Mouse (Mus musculus) limb, embryonic 10.5 days (tissue): Measurements from ENCODE around the gene Serpina3a. TPM values are rescaled to one million over a fixed set of nuclear protein-coding genes. Genes with fewer than 3 reads are reported as not detected.
A peak's percentile ranks its signal among the peaks of the same experiment; 100 is the strongest.

ENCODE experiments used
- DNase-seq: peaks from one replicate; pipeline ENCODE4 v3.0.0-alpha.2; 2017; ENCODE audit warnings: low spot score
- H3K27ac ChIP-seq: fragments of 300-500 bp; sonication (generic); 2 replicates; pipeline ENCODE4 v1.5.1; 2016; ENCODE audit warnings: mild to moderate bottlenecking
- H3K27me3 ChIP-seq: fragments of 300-500 bp; sonication (generic); 2 replicates; pipeline ENCODE4 v1.6.1; 2016; ENCODE audit warnings: low read depth, mild to moderate bottlenecking; ENCODE audit not compliant: poor library complexity, severe bottlenecking
- H3K36me3 ChIP-seq: fragments of 300-500 bp; sonication (generic); 2 replicates; pipeline ENCODE4 v1.6.1; 2016; ENCODE audit warnings: mild to moderate bottlenecking, moderate library complexity
- H3K4me1 ChIP-seq: fragments of 300-500 bp; sonication (generic); 2 replicates; pipeline ENCODE4 v1.6.1; 2016
- H3K4me3 ChIP-seq: fragments of 300-500 bp; sonication (generic); 2 replicates; pipeline ENCODE4 v1.5.1; 2016; ENCODE audit warnings: mild to moderate bottlenecking, moderate library complexity
- H3K9me3 ChIP-seq: fragments of 300-500 bp; sonication (generic); replicated peaks from 2 replicates; pipeline ENCODE4 v1.6.1; 2016; ENCODE audit warnings: mild to moderate bottlenecking
- WGBS: fragments of 180-500 bp; shearing (Covaris S2); methylation state at CpG from one replicate; pipeline ENCODE4 v1.1.7; 2016; 5-methylcytosine and 5-hydroxymethylcytosine counted together
- polyA plus RNA-seq: library from polyadenylated mRNA; unstranded; fragments of >200 nt; fragmentation: Nextera tagmentation; extraction: Ambion mirVana; gene quantifications from 2 replicates; pipeline ENCODE4 v1.2.1, GENCODE M21; 2016

Gene Serpina3a
- polyA plus RNA-seq, 1 experiment from 2014 or later, result not detected

DNA sequence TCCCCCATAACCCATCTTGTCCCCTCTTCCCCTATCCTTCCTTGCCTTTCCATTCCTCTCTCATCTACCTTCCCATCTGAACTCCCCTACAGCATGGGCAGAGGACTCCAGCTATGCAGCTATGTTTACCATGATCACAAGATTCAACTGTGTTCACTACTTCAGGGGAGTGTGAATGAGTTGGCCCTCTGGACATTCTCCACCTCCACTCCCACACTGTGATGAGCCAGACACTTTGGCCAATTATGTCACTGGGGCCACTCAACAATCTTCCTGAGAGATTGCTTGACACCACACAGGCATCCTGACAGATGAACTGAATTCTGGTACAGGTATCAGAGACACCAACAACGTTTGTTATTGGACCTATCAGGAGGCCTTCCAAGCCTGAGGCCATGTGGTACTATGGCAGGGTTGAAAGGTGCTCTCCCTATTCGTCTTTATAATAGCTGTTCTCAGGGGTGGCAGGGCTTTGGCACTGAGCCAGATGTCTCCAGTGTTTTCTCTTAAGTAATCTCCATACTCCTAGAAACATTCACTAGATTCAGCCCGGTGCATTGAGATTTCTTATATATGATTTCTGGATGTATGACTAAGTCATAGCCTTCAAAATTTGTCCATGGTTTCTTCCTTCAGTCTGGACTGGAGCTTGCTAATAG lies 2.5 kb downstream of the Serpina3a start:
- no peak for DNase-seq
- Histone ChIP-seq H3K27ac (no peak overlapping the region), H3K4me3 (no peak overlapping the region), H3K4me1 (no peaks in the 10 kb centered on the region), H3K9me3 (no peaks in the 10 kb centered on the region), H3K36me3 (no peaks in the 10 kb centered on the region), H3K27me3 (no peaks in the 10 kb centered on the region)
- WGBS, result 68% methylated on average over 3 of the region's 3 CpGs

- DNase-seq, result no peak
- no peaks in the 10 kb centered on the region for H3K9me3 ChIP-seq
- no peak overlapping the region for H3K4me3 ChIP-seq
- 87% methylated on average over 1 of the region's 1 CpGs for WGBS
- H3K4me1 ChIP-seq, result no peaks in the 10 kb centered on the region
- no peaks in the 10 kb centered on the region for H3K36me3 ChIP-seq
- no peak overlapping the region for H3K27ac ChIP-seq
- no peaks in the 10 kb centered on the region for H3K27me3 ChIP-seq
Observed at GRCm38 (mm10) chr12:104123097-104123496, 10.6 kb downstream of the Serpina3a start.

DNA sequence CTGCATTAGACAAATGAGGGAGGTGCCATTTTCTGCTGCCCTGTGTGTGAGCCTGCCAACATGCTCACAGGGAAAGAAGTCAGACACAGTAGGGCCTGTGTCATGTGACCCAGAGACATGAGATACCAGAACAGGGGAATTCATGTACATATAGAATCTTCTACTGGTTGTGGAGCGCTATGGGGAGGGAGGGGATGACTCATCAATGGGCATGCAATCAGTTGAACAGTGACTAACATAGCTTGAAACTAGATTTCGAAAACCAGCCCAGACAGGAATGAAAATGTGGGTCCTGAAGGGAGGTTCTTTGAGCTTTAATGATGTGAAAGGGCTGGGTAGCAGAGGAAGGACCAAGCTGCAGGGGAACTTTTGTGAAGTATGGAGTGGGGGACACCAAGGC lies 11.5 kb downstream of the Serpina3a start:
- 89% methylated on average over 2 of the region's 2 CpGs for WGBS
- no peak for DNase-seq
- no peak overlapping the region for H3K27ac ChIP-seq

DNA sequence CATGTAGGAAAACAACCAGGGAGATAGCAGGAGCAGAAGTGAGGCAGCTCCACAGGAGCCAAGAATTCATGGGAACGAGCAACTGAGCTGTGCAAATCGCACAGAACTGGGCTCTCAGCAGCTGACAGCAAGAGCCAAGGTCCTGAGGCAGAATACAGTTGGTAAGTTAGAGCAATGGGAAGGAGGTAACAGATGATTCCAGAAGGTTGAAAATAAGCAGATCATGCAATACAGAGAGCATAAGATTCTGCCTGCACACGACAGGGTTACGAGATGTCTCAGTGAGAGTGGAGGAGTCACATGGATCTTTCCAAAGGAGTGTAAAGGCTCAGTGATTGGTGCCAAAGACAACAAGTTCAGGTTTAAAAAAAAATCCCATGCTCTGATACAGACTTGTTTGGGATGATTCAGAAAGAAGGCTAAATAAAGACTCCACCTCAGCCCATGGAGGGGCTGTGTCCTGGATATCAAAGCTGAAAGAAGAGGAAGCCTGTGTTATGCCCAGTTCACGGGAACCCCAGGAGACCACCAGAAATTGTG lies 12.6 kb downstream of the Serpina3a start:
- no peak overlapping the region for H3K4me3 ChIP-seq
- H3K27me3 ChIP-seq, result no peaks in the 10 kb centered on the region
- H3K27ac ChIP-seq, result no peak overlapping the region
- no peaks in the 10 kb centered on the region for H3K9me3 ChIP-seq
- WGBS, result 87% methylated on average over 5 of the region's 5 CpGs
- no peaks in the 10 kb centered on the region for H3K36me3 ChIP-seq
- H3K4me1 ChIP-seq, result no peaks in the 10 kb centered on the region
- DNase-seq, result no peak

More for the DNA sequence above, 11.5 kb downstream of the Serpina3a start:
- Histone ChIP-seq H3K36me3 (no peaks in the 10 kb centered on the region), H3K27me3 (no peaks in the 10 kb centered on the region), H3K4me1 (no peaks in the 10 kb centered on the region), H3K9me3 (no peaks in the 10 kb centered on the region), H3K4me3 (no peak overlapping the region)

- Histone ChIP-seq H3K9me3 (no peaks in the 10 kb centered on the region), H3K4me3 (no peak within 1 kb of the TSS), H3K27me3 (no peaks in the 10 kb centered on the region), H3K36me3 (no peaks in the 10 kb centered on the region), H3K27ac (no peak within 1 kb of the TSS), H3K4me1 (no peaks in the 10 kb centered on the region)
- 86% methylated on average over 5 of the region's 5 CpGs for whole genome bisulfite sequencing
- no peak for DNase-seq
Observed at GRCm38 (mm10) chr12:104127696-104128095, 15.2 kb downstream of the Serpina3a start, which contains the start of gene Serpina3b. Gene Serpina3b, plus strand, starts transcription at chr12:104127996.

DNA sequence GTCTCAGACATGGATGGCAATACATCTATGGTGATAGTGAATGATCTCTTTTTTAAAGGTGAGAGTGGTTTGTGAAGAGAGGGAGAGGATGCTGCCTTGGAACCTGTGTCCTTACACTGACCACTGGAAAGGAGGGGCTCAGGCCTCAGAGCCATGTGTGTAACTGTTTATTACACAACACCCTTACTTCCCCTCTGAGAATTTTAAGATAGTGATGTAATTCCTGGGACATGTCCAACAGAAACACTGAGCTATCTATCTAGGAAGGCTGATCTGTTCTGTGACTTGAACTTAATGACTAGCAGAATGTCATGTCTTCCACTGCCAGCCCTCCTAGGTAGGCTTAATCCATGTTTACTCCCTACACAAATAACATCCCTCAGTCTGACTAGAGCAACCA lies 18.5 kb downstream of the Serpina3a start:
- H3K4me1 ChIP-seq, result no peaks in the 10 kb centered on the region
- no peak overlapping the region for H3K27ac ChIP-seq
- H3K36me3 ChIP-seq, result no peaks in the 10 kb centered on the region
- H3K4me3 ChIP-seq, result no peak overlapping the region
- no peaks in the 10 kb centered on the region for H3K9me3 ChIP-seq
- no peak for DNase-seq
- H3K27me3 ChIP-seq, result no peaks in the 10 kb centered on the region

DNA sequence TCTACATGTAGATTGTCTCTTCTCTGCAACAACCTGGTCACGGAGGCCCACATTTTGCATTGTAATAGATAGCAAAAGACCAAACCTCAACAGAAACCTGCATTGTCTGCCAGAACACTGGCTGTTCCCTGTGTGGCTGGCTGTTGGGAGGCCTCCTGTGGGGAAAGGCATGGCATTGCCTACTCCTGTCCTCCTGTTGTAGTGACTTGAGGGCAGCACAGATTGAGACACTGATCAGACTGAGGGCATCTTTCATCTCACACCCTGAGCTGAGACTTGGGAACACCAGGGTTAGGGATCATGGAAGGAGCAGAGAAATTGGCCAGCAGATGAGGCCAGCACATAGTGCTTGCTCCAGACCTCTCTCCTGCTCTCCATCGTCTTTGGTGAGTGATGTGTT lies 25.7 kb downstream of the Serpina3a start:
- H3K4me3 ChIP-seq, result no peak overlapping the region
- no peaks in the 10 kb centered on the region for H3K36me3 ChIP-seq
- no peak overlapping the region for H3K27ac ChIP-seq
- DNase-seq, result peak; percentile 2
- WGBS, result 82% methylated on average over 2 of the region's 2 CpGs
- no peaks in the 10 kb centered on the region for H3K4me1 ChIP-seq
- no peaks in the 10 kb centered on the region for H3K27me3 ChIP-seq
- H3K9me3 ChIP-seq, result no peaks in the 10 kb centered on the region

- Histone ChIP-seq H3K9me3 (no peaks in the 10 kb centered on the region), H3K4me1 (no peaks in the 10 kb centered on the region), H3K27ac (no peak overlapping the region), H3K27me3 (no peaks in the 10 kb centered on the region), H3K4me3 (no peak overlapping the region), H3K36me3 (no peaks in the 10 kb centered on the region)
- WGBS, result 91% methylated on average over 4 of the region's 4 CpGs
- peak; percentile 5 for DNase-seq
Observed at GRCm38 (mm10) chr12:104140543-104141103, 28.1 kb downstream of the Serpina3a start.

DNA sequence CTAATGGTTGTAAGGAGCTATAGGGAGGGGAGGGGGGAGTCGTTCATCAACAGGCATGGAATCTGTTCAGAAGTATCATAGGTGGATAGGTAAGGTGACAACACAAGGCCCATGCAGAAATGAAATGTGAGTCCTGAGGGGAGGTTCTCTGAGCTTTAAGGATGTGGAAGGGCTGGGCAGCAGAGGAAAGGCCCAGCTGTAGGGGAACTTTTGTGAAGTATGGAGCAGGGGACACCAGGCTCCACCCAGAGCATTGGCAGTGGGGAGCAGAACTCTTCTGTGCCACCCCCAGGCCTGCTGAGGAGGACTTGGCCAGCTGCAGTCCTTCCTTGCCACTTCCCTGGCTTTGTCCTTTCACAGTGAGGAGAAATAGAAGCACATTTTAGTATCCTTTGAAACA lies 29.0 kb downstream of the Serpina3a start:
- 82% methylated on average over 1 of the region's 1 CpGs for WGBS

DNA sequence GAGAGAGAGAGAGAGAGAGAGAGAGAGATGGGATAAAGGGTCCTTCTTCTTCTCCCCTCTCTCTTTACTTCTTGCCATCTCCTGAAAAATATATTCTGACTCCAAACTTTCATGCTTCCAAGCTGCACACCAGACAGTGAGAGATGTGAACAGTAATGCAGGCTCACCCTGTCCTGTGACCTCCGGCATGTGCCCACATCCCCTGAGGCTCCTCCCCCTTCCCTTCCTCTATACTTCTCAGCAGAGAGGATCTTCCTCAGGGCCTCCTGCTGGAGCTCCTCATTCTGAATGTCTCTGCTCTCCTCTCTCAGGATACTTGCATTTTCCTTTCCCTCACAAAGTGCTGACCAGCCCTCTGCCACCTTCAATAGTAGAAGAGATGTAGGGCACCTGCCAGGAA lies 29.9 kb downstream of the Serpina3a start:
- Histone ChIP-seq H3K36me3 (no peaks in the 10 kb centered on the region), H3K4me1 (no peaks in the 10 kb centered on the region), H3K4me3 (no peak overlapping the region), H3K9me3 (no peaks in the 10 kb centered on the region), H3K27me3 (no peaks in the 10 kb centered on the region), H3K27ac (no peak overlapping the region)
- no peak for DNase-seq
- WGBS, result 35% methylated on average over 1 of the region's 1 CpGs

More for the DNA sequence above, 29.0 kb downstream of the Serpina3a start:
- Histone ChIP-seq H3K4me3 (no peak overlapping the region), H3K36me3 (no peaks in the 10 kb centered on the region), H3K9me3 (no peaks in the 10 kb centered on the region), H3K4me1 (no peaks in the 10 kb centered on the region), H3K27me3 (no peaks in the 10 kb centered on the region), H3K27ac (no peak overlapping the region)
- peak; percentile 11 for DNase-seq

DNA sequence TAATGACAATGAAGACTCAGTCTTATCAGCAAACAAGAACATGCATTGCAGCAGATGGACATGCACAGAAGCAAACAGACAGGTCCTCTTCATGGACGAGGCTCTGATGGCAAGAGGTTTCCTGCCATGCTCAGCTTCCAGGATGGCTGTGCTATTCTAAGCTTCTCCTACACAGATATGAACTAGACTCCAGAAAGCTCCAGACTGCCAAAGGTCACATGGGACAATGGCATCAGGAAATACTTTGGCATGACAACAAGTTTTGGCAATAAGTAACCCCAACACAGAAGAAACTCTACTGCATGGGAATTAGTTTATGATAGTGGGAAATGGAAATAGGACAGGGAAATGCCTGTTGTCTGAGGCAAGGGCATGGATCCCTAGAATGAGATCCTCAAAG lies 30.8 kb downstream of the Serpina3a start:
- H3K9me3 ChIP-seq, result no peaks in the 10 kb centered on the region
- no peaks in the 10 kb centered on the region for H3K36me3 ChIP-seq
- no peak overlapping the region for H3K27ac ChIP-seq
- no peak overlapping the region for H3K4me3 ChIP-seq
- 69% methylated on average over 1 of the region's 1 CpGs for WGBS
- no peaks in the 10 kb centered on the region for H3K4me1 ChIP-seq
- no peaks in the 10 kb centered on the region for H3K27me3 ChIP-seq
- peak; percentile 12 for DNase-seq

DNA sequence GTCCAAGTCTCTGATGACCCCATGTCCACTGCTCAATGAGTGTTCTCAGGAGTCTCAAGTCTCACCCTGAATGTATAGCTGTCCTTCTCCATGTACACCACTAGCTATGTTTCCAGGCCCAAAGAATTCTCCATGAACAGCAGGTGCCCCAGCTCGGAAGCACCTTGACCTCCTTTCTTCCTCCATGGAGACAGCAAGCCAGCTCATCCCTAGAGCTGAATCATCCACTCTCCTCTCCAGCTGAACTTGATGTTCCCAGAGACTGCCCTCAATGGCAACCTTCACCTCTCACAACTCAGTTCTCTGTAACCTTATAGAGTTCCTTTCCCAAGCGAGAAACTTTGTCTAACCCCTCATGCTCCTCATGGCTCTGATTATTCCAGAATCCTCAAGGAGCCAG lies 33.0 kb downstream of the Serpina3a start:
- no peaks in the 10 kb centered on the region for H3K9me3 ChIP-seq
- H3K27ac ChIP-seq, result no peak overlapping the region
- no peaks in the 10 kb centered on the region for H3K4me1 ChIP-seq
- no peaks in the 10 kb centered on the region for H3K36me3 ChIP-seq
- no peak overlapping the region for H3K4me3 ChIP-seq
- 79% methylated on average over 2 of the region's 2 CpGs for WGBS
- peak; percentile 22 for DNase-seq
- H3K27me3 ChIP-seq, result no peaks in the 10 kb centered on the region

DNA sequence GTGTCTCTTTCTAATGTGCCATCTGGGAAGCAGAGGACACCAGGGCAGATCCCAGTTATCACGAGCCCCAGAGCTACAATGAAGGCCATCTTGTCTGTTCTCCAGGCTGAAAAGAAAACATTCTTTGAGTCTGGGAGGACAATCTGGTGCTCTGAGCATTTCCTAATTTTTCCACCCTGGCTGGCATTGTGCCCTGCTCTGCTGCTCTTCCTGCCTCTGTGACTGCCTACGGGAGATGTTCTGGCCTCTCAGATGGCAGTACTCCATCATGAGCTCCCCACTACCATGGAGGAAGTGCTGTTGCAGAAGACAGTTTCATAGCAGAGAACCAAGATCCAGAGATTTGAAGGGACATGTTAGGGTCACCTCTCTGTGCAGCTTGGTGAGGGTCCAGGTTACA lies 39.5 kb downstream of the Serpina3a start:
- Histone ChIP-seq H3K27ac (no peak overlapping the region), H3K27me3 (no peaks in the 10 kb centered on the region), H3K4me1 (no peaks in the 10 kb centered on the region), H3K4me3 (no peak overlapping the region), H3K9me3 (no peaks in the 10 kb centered on the region), H3K36me3 (no peaks in the 10 kb centered on the region)
- 84% methylated on average over 2 of the region's 2 CpGs for whole genome bisulfite sequencing
- peak; percentile 10 for DNase-seq
